ENCODE assay signal across 9 mouse cellular contexts in the genomic region with DNA sequence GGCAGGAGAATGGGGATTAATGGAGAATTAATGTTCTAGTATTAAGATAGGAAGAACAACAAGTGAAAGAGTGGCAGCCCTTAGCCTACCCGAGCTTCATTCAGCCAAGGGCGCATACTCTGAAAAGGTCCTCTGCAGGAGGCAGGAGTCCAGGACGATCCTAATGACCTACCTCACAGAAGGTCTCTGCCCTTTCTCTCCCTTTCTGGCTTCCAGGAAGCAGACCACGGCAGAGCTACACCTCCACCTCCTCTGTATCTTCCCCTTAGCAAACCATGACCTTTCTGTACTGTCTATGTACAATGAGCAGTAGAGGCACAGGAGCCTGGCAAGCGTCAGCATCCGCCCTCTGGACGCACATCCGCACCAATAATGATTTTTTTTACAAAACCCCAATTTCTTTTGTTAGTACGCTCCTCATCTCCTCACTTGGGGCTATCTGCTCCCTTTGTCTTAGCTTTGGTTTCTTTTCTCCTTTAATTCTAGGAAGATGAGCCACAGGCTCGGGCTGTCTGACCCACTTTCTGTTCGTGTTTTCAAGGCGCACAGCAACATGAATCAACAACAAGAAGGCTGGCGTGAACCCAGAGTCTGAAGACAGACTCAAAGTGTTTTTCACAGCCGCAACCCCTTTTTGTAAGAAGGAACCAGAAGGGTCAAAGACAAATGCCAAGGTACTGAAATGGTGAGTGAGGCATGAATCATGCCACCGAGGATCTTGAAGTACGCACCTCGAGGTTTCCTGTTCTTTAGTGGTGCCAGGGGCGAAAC.
DNase-seq lines count a peak whose midpoint lies in the region; ATAC-seq and TF ChIP-seq lines count a peak whose summit lies in the region.
"Had no signal": no experiment of that assay in that cellular context is flagged by ENCODE, and none has a peak within 500 bp of the region (broad histone marks: within the 10 kb centered on the region; RNA-seq: fewer than 3 reads in every experiment).

No protein-coding gene starts in this region.

- H3K4me1 ChIP-seq in kidney, embryonic 16.5 days (ENCODE audit: insufficient read depth, low read length), result peaks cover 10% of the 10 kb centered on the region
- peaks cover 3% of the 10 kb centered on the region; the same call in 1 of the 2 replicates for H3K4me1 ChIP-seq in olfactory bulb, adult 2 months (ENCODE audit: control insufficient read depth, insufficient read depth, low read length)
- no peaks in the 10 kb centered on the region for H3K4me1 ChIP-seq in liver, postnatal 0 days (ENCODE audit: insufficient read depth)
- H3K4me1 ChIP-seq: megakaryocyte, embryonic 14.5 days had no signal

- ATAC-seq in kidney, embryonic 16.5 days (ENCODE audit: low FRiP score, low TSS enrichment), result no peak
- no peak for ATAC-seq in liver, postnatal 0 days

- TF ChIP-seq POLR2A in brain, embryonic 14.5 days (IDR thresholded peaks at IDR 0.05; ENCODE audit: borderline replicate concordance, extremely low read depth, insufficient read depth, insufficient read length, poor library complexity, severe bottlenecking), result no peak
- TF ChIP-seq POLR2A in olfactory bulb, adult 2 months (IDR thresholded peaks at IDR 0.05; ENCODE audit: insufficient read depth, low read depth, low read length), result no peak

- DNase-seq in cerebellum, adult 18-20 months, result peak; percentile 5 to 11
- no peak for DNase-seq in cerebellum, adult 11-12 months
- DNase-seq in kidney, postnatal 14 days, result peak; percentile 36
- peak; percentile 39 for DNase-seq in brain, embryonic 14.5 days (ENCODE audit: low read depth)
- no peak for DNase-seq in thymus, postnatal 36 days
- DNase-seq in liver, postnatal 0 days, result no peak

- no peak overlapping the region for H3K27ac ChIP-seq in kidney, embryonic 16.5 days (ENCODE audit: low read length)
- H3K27ac ChIP-seq in olfactory bulb, adult 2 months (ENCODE audit: insufficient read depth, low read depth, low read length), result peak overlapping the region; percentile 52; the same call in 1 of the 2 replicates
- H3K27ac ChIP-seq in liver, postnatal 0 days (ENCODE audit: low read depth), result no peak overlapping the region

- no peak overlapping the region for H3K9ac ChIP-seq in kidney, embryonic 16.5 days (replicated peaks; ENCODE audit: low read length)
- H3K9ac ChIP-seq in liver, postnatal 0 days (replicated peaks), result no peak overlapping the region

- H3K36me3 ChIP-seq in kidney, embryonic 16.5 days (ENCODE audit: insufficient read depth, low read length), result no peaks in the 10 kb centered on the region
- H3K36me3 ChIP-seq in liver, postnatal 0 days (replicated peaks; ENCODE audit: insufficient read depth, low read length), result no peaks in the 10 kb centered on the region

- H3K4me3 ChIP-seq in kidney, embryonic 16.5 days (ENCODE audit: low read length), result no peak overlapping the region
- no peak overlapping the region for H3K4me3 ChIP-seq in olfactory bulb, adult 2 months (ENCODE audit: insufficient read depth, low read depth, low read length)
- H3K4me3 ChIP-seq in liver, postnatal 0 days (ENCODE audit: low read depth, low read length), result no peak overlapping the region
- H3K4me3 ChIP-seq: megakaryocyte, embryonic 14.5 days had no signal

- TF ChIP-seq EP300 in liver, postnatal 0 days (IDR thresholded peaks at IDR 0.05; ENCODE audit: low read depth), result no peak

- no peak overlapping the region for H3K4me2 ChIP-seq in kidney, embryonic 16.5 days (replicated peaks; ENCODE audit: low read depth, low read length)
- no peak overlapping the region for H3K4me2 ChIP-seq in liver, postnatal 0 days (ENCODE audit: low read depth, low read length)

- no peaks in the 10 kb centered on the region for H3K27me3 ChIP-seq in kidney, embryonic 16.5 days (ENCODE audit: insufficient read depth, low read length)
- H3K27me3 ChIP-seq in liver, postnatal 0 days (ENCODE audit: insufficient read depth, low read length), result no peaks in the 10 kb centered on the region
- H3K27me3 ChIP-seq: megakaryocyte, embryonic 14.5 days had no signal

- no peak for TF ChIP-seq CTCF in brain, embryonic 14.5 days (IDR thresholded peaks at IDR 0.05; ENCODE audit: borderline replicate concordance, extremely low read depth, insufficient read depth, insufficient read length)
- no peak for TF ChIP-seq CTCF in olfactory bulb, adult 2 months (IDR thresholded peaks at IDR 0.05; ENCODE audit: insufficient read depth, low read depth, low read length)
- TF ChIP-seq CTCF in liver, postnatal 0 days (IDR thresholded peaks at IDR 0.05; ENCODE audit: low read depth), result no peak

- 70% methylated on average over 18 of the region's 18 CpGs for WGBS in kidney, embryonic 16.5 days
- WGBS in olfactory bulb, adult 2 months, result 27% methylated on average over 18 of the region's 18 CpGs
- 69% methylated on average over 18 of the region's 18 CpGs for WGBS in liver, postnatal 0 days (ENCODE audit: insufficient replicate concordance)

- H3K9me3 ChIP-seq in kidney, embryonic 16.5 days (ENCODE audit: low read length), result no peaks in the 10 kb centered on the region; the same call in 1 of the 2 replicates
- H3K9me3 ChIP-seq in liver, postnatal 0 days (ENCODE audit: low read length), result no peaks in the 10 kb centered on the region

Comparison
In these comparisons a context has a peak if more than half of its experiments do, and no peak if none do; other contexts are left out.
1. DNase-seq: peak in cerebellum, adult 18-20 months (2 of 2), kidney, postnatal 14 days (single experiment) and brain, embryonic 14.5 days (single experiment); none in cerebellum, adult 11-12 months (single experiment), thymus, postnatal 36 days (0 of 2) and liver, postnatal 0 days (single experiment).